Mouse (Mus musculus): ENCODE measurements at regions not wholly inside any gene's neighbourhood (a gene's known extent, or its start where the extent isn't known, plus 50 kb on each side); places are given as distances from the start of the nearest gene placed in this dataset.

DNA sequence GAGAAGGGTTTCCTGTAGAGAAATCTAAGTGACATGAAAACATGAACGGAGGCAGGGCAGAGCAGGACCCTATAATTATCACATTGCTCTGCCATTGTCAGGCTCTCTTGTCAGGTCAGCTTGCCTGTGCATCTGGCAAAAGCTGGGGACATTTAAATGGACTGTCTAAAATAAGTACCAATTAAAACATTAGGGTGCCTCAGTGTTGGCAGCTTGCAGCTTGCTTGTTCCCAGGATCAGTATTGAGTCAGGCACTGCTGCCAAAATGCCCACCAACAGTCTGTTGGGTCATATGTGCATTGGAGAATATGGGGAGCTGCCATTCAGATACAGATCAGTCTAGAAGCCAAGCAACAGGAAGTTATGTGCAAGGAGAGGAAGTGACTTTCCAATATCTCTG lies 349.5 kb upstream of the B3gat1 start:
- no peaks in the 10 kb centered on the region for H3K27me3 ChIP-seq
- H3K9me3 ChIP-seq: no peaks in the 10 kb centered on the region
- H3K27ac ChIP-seq: no peak overlapping the region
- H3K9ac ChIP-seq (replicated peaks): no peak overlapping the region
- H3K36me3 ChIP-seq: no peaks in the 10 kb centered on the region
- 65% methylated on average over 1 of the region's 1 CpGs for WGBS
- no peak overlapping the region for H3K4me3 ChIP-seq (replicated peaks)
- no peak overlapping the region for H3K4me2 ChIP-seq
- ATAC-seq (ENCODE audit: insufficient number of reproducible peaks, insufficient read depth, low FRiP score, low TSS enrichment, low read depth): no peak
- no peaks in the 10 kb centered on the region for H3K4me1 ChIP-seq (replicated peaks)

DNA sequence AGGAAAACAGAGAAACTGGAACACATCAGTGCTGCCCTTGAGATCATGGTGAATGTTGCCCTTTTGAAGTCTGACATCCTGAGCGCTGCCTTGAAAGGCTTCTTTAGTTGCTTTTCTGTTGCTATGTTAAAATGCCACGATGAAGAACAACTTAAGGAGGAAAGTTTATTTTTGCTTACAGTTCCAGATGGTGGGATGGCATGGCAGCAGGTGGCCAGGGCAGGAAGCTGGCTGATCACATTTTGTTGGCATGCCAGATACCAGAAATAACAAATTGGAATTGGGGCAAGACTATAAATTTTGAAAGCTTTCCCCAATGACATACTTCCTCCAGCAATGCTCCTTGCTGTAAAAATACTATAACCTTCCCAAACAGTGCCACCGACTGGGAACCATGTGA lies 334.9 kb upstream of the B3gat1 start:
- 0 out of 2 replicates have a peak, but pooled peaks cover 8% of the 10 kb centered on the region for H3K9me3 ChIP-seq
- H3K4me3 ChIP-seq (replicated peaks): no peak overlapping the region
- no peak overlapping the region for H3K4me2 ChIP-seq
- 84% methylated on average over 3 of the region's 3 CpGs for WGBS
- no peaks in the 10 kb centered on the region for H3K4me1 ChIP-seq (replicated peaks)
- no peak for ATAC-seq (ENCODE audit: insufficient number of reproducible peaks, insufficient read depth, low FRiP score, low TSS enrichment, low read depth)
- H3K27me3 ChIP-seq: no peaks in the 10 kb centered on the region
- no peaks in the 10 kb centered on the region for H3K36me3 ChIP-seq
- H3K9ac ChIP-seq (replicated peaks): no peak overlapping the region
- H3K27ac ChIP-seq: no peak overlapping the region

DNA sequence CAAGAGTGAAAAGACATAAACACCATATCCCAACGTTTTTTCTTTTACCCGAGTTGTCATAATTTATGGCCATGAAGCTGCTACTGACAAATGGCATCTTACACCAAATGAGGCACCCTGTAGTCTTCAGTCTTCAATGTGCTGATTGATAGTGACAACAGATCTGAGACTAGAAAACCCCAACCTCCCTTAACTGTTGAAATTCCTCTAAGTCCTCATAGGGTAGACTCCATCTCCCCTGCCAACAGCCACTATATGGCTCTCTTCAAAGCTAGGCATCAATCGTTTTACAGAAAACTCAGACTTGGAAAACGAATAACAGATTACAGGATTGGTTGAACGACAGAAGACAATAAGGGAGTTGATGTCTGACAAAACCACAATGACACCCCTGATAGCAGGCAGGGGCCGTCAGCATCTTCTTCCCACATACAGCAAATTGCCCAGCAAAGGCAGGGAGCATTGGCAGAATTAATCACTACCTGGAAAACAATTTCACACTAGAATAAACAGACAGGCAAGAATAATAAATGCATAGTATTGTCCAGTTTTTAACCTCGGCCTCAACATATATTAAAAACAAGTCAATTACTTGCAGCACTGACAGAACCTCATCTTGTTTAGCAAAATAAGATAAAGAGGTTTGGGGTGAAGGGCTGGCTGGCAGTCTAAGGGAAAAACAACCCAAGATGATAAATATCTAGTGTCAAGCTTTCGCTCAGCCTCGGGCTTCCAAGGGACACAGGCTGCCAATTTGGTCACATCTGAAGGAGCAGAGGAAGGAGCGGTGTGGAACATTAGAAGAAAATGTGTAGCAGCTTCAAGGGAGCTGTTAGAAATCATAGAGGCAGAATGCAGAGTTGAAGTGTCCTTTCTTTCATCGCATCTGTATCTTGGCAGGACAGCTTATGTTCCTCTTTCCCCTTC lies 310.4 kb upstream of the B3gat1 start:
- no peaks in the 10 kb centered on the region for H3K27me3 ChIP-seq
- no peak overlapping the region for H3K4me3 ChIP-seq (replicated peaks)
- no peaks in the 10 kb centered on the region for H3K36me3 ChIP-seq
- no peak for ATAC-seq (ENCODE audit: insufficient number of reproducible peaks, insufficient read depth, low FRiP score, low TSS enrichment, low read depth)
- H3K4me1 ChIP-seq (replicated peaks): no peaks in the 10 kb centered on the region
- H3K27ac ChIP-seq: no peak overlapping the region
- H3K4me2 ChIP-seq: no peak overlapping the region
- WGBS: 51% methylated on average over 11 of the region's 11 CpGs
- H3K9ac ChIP-seq (replicated peaks): no peak overlapping the region
- H3K9me3 ChIP-seq: no peaks in the 10 kb centered on the region

DNA sequence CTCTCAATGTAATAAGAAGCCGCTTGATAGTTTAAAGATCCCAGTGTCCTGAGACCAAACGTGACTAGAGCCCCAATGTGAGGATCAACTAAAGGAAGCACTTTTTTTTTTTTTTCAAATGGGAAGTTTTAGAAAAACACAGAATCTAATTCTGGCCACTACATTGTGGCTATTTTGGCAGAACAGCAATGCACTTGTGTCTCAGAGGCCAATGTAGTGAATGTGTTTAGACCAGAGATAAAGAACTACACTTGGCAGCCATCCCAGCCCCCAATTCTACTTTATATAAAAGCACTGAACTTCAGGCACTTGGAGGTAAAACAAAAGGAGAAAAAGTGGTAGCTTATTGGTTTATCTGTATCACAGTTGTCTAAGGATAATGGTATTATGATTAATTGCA lies 298.0 kb upstream of the B3gat1 start:
- H3K9me3 ChIP-seq: no peaks in the 10 kb centered on the region
- no peaks in the 10 kb centered on the region for H3K4me1 ChIP-seq (replicated peaks)
- H3K27me3 ChIP-seq: no peaks in the 10 kb centered on the region
- 82% methylated on average over 2 of the region's 2 CpGs for WGBS
- no peak overlapping the region for H3K9ac ChIP-seq (replicated peaks)
- no peak for ATAC-seq (ENCODE audit: insufficient number of reproducible peaks, insufficient read depth, low FRiP score, low TSS enrichment, low read depth)
- no peak overlapping the region for H3K4me3 ChIP-seq (replicated peaks)
- no peaks in the 10 kb centered on the region for H3K36me3 ChIP-seq
- H3K27ac ChIP-seq: no peak overlapping the region
- no peak overlapping the region for H3K4me2 ChIP-seq

DNA sequence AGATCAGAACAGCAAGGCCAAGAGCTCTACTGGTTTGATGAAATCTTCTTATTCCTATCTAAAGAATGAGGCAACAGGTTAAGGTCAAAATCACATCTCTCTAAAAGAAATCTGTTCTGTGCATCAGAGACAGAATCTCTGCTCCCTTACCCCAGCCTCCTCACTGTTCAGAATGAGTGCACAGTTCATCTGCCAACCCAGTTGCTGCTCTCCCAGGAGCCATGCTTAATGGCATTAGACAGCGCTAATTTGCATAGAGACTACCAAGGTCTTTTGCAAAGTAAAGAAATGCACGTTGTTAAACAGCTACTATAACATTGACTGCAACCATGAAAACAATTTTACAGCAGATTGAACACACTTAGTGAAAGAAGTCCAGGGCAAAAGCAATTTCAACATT lies 296.3 kb upstream of the B3gat1 start:
- Histone ChIP-seq H3K9ac (replicated peaks) (no peak overlapping the region), H3K27me3 (no peaks in the 10 kb centered on the region), H3K4me1 (replicated peaks) (no peaks in the 10 kb centered on the region), H3K4me3 (replicated peaks) (no peak overlapping the region), H3K4me2 (no peak overlapping the region), H3K36me3 (no peaks in the 10 kb centered on the region), H3K9me3 (no peaks in the 10 kb centered on the region), H3K27ac (no peak overlapping the region)
- 73% methylated on average over 2 of the region's 2 CpGs for WGBS
- ATAC-seq (ENCODE audit: insufficient number of reproducible peaks, insufficient read depth, low FRiP score, low TSS enrichment, low read depth): no peak

DNA sequence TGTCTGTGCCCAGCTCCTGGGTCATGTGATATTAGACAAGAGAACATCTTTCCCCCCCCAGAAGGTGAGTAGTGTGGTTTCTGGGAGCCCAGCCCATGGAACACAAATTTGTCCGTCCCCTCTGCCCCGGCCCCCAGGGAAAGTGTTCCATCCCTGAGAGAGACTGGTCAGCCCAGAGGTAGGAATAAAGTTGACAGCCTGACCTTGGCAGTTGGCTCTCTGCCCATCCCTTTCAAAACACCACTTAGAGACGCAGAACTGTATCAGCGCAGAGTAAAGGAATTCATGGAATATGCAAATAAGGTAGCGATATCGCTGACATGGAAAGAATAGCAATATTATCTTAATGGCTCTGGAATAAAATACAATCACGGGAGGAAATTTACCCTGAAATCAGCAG lies 279.6 kb upstream of the B3gat1 start:
- H3K4me2 ChIP-seq: no peak overlapping the region
- no peaks in the 10 kb centered on the region for H3K36me3 ChIP-seq
- no peaks in the 10 kb centered on the region for H3K9me3 ChIP-seq
- H3K27me3 ChIP-seq: no peaks in the 10 kb centered on the region
- WGBS: 82% methylated on average over 7 of the region's 7 CpGs
- no peak for ATAC-seq (ENCODE audit: insufficient number of reproducible peaks, insufficient read depth, low FRiP score, low TSS enrichment, low read depth)
- no peak overlapping the region for H3K4me3 ChIP-seq (replicated peaks)
- H3K9ac ChIP-seq (replicated peaks): no peak overlapping the region
- no peaks in the 10 kb centered on the region for H3K4me1 ChIP-seq (replicated peaks)
- H3K27ac ChIP-seq: no peak overlapping the region

DNA sequence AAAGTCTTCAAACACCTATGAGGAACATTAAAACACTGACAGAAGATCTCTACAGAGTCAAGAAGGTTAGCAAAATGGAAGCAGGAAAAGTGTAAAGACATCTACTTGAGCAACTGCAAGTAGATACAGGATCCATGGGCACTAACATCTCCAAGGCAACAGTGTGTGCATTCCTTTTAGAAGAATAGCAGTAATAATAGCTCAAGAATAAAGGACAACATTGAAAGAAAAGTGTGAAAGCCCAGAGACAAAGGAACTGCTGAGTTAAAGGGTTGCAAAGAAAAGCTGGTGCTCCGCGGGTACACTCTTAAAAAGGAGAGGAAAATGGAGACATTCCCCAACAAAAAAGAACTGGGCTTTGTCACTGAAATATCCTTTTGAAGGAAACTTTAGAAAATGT lies 272.4 kb upstream of the B3gat1 start:
- Histone ChIP-seq H3K9ac (replicated peaks) (no peak overlapping the region), H3K4me3 (replicated peaks) (no peak overlapping the region), H3K36me3 (no peaks in the 10 kb centered on the region), H3K4me2 (no peak overlapping the region), H3K9me3 (no peaks in the 10 kb centered on the region), H3K27me3 (no peaks in the 10 kb centered on the region), H3K4me1 (replicated peaks) (no peaks in the 10 kb centered on the region), H3K27ac (no peak overlapping the region)
- WGBS: 80% methylated on average over 2 of the region's 2 CpGs
- no peak for ATAC-seq (ENCODE audit: insufficient number of reproducible peaks, insufficient read depth, low FRiP score, low TSS enrichment, low read depth)

DNA sequence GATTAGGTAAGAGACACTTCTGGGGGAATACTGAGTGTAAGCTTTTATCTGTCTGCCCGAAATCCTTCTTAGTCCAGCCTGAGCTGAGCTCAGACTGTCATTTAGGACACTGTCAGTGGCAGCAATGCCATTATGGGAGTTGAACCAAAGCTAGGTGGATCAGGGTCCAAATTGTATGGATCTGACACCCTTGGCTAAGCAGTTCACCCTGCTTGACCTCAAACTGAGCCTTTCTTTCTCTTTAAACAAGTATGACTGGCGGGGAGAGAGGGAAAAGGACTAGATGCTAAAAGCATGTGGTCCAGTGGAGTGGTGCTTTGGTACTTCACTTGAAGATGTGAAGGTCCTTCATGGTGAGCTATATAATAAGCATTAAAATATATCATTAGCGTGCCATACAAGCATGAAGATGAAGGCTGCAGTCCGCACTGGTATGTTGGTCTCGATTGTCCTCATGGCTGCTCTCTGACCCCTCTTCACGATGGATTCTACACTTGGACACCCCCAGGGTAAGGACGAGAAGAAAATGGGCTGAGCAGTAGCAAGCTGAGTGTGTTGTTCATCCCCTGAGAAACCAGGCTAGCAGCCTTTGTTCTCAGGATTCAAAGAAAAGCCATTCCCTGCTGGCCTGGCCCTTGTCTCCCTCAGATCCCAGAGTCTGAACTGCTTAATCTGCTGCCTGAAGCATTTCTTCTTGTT lies 262.7 kb upstream of the B3gat1 start:
- 75% methylated on average over 7 of the region's 7 CpGs for WGBS
- H3K36me3 ChIP-seq: no peaks in the 10 kb centered on the region
- no peak overlapping the region for H3K4me2 ChIP-seq
- no peak overlapping the region for H3K9ac ChIP-seq (replicated peaks)
- H3K27me3 ChIP-seq: no peaks in the 10 kb centered on the region
- no peaks in the 10 kb centered on the region for H3K4me1 ChIP-seq (replicated peaks)
- H3K27ac ChIP-seq: no peak overlapping the region
- no peak for ATAC-seq (ENCODE audit: insufficient number of reproducible peaks, insufficient read depth, low FRiP score, low TSS enrichment, low read depth)
- no peak overlapping the region for H3K4me3 ChIP-seq (replicated peaks)
- H3K9me3 ChIP-seq: no peaks in the 10 kb centered on the region

DNA sequence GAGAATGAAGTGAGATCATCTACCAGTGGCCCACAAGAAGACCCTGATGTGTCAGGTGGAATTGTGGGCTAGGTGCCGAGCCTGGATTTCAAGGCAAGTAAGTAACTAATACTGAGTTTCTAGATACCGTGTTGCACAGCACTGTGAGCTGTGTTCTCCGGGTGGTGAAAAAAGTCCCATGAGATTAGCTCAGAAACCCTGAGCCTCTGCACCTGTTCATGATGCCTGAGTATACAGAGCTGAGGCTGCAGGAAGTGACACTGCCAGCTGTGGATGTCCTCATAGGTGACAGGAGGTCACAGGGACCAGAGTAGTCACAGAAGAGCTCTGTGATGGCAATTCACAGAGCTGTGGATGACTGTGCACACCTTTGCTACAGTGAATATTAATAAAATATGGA lies 257.2 kb upstream of the B3gat1 start:
- H3K4me3 ChIP-seq (replicated peaks): no peak overlapping the region
- ATAC-seq (ENCODE audit: insufficient number of reproducible peaks, insufficient read depth, low FRiP score, low TSS enrichment, low read depth): no peak
- no peak overlapping the region for H3K27ac ChIP-seq
- no peaks in the 10 kb centered on the region for H3K9me3 ChIP-seq
- H3K4me2 ChIP-seq: no peak overlapping the region
- no peaks in the 10 kb centered on the region for H3K4me1 ChIP-seq (replicated peaks)
- WGBS: 84% methylated on average over 3 of the region's 3 CpGs
- H3K36me3 ChIP-seq: no peaks in the 10 kb centered on the region
- no peaks in the 10 kb centered on the region for H3K27me3 ChIP-seq
- no peak overlapping the region for H3K9ac ChIP-seq (replicated peaks)

DNA sequence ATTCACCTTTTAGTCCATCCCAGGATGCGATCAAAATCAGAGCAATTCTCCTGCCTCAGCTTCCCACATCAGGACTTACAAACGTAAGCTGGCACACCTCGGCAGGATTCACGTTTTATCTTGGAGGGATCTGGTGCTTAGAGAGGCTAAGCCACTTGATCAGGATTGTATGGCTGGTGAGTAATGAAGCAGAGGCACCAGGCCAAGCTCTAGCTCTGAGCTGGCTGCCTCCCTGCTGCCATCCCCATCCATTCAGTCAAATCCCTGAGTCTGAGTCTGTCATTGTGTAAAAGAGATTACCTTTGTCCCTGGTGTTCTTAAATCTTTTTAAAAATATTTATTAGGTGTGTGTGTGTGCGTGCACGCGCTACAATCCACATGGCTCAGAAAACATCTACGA lies 252.6 kb upstream of the B3gat1 start:
- no peak for ATAC-seq (ENCODE audit: insufficient number of reproducible peaks, insufficient read depth, low FRiP score, low TSS enrichment, low read depth)

DNA sequence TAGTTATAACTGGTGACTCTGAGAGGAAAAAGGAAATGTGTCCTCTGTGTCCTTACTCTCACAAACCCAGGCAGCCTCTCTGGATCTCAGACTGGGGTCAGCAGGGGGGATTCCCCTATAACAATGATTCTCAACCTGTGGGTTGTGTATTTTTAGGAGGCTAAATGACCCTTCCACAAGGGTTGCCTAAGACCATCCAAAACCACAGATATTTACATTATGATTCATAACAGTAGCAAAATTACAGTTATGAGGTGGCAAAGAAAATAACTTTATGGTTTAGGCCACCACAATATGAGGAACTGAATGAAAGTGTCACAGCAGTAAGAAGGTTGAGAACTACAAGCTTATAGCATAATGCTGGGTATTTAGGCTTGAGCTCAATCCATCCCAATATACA lies 251.6 kb upstream of the B3gat1 start:
- Histone ChIP-seq H3K4me2 (no peak overlapping the region), H3K9me3 (no peaks in the 10 kb centered on the region), H3K36me3 (no peaks in the 10 kb centered on the region), H3K27ac (no peak overlapping the region), H3K4me1 (replicated peaks) (no peaks in the 10 kb centered on the region), H3K9ac (replicated peaks) (no peak overlapping the region), H3K27me3 (no peaks in the 10 kb centered on the region), H3K4me3 (replicated peaks) (no peak overlapping the region)
- ATAC-seq (ENCODE audit: insufficient number of reproducible peaks, insufficient read depth, low FRiP score, low TSS enrichment, low read depth): no peak

More for the DNA sequence above, 252.6 kb upstream of the B3gat1 start:
- Histone ChIP-seq H3K27me3 (no peaks in the 10 kb centered on the region), H3K4me3 (replicated peaks) (no peak overlapping the region), H3K27ac (no peak overlapping the region), H3K4me1 (replicated peaks) (no peaks in the 10 kb centered on the region), H3K9me3 (no peaks in the 10 kb centered on the region), H3K4me2 (no peak overlapping the region), H3K36me3 (no peaks in the 10 kb centered on the region), H3K9ac (replicated peaks) (no peak overlapping the region)
- 89% methylated on average over 8 of the region's 8 CpGs for WGBS
